Mouse (Mus musculus) gonadal fat pad, adult 2 months (tissue): ENCODE results near the gene Arntl. TPM values are rescaled to one million over a fixed set of nuclear protein-coding genes. Genes with fewer than 3 reads are reported as not detected.
A peak's percentile ranks its signal among the peaks of the same experiment; 100 is the strongest.

ENCODE experiments used
- DNase-seq: peaks from one replicate; pipeline ENCODE4 v3.0.0-alpha.2; 2012; ENCODE audit warnings: low read depth
- polyA plus RNA-seq: library from polyadenylated mRNA; depleted of rRNA; stranded (reverse); fragments of >200 nt; gene quantifications from 2 replicates; pipeline ENCODE4 v1.2.3, GENCODE M21; 2012; rRNA removed

The Arntl gene
- polyA plus RNA-seq, result 10.3 and 11.0 TPM in 2 replicates

- DNase-seq, result peak; percentile 98
Observed at GRCm38 (mm10) chr7:113206644-113207470, at the start of gene Arntl. Gene Arntl (plus strand): TSS chr7:113207465.

GRCm38 (mm10) chr7:113161077-113161698, 46.1 kb upstream of the Arntl start:
- DNase-seq, result no peak

GRCm38 (mm10) chr7:113164719-113165118, 42.5 kb upstream of the Arntl start:
- DNase-seq, result no peak

- DNase-seq, result no peak
Observed at GRCm38 (mm10) chr7:113167092-113167491, 40.2 kb upstream of the Arntl start.

- DNase-seq, result no peak
Observed at GRCm38 (mm10) chr7:113168609-113169008, 38.7 kb upstream of the Arntl start.

GRCm38 (mm10) chr7:113172425-113172824, 34.8 kb upstream of the Arntl start:
- DNase-seq, result no peak

- DNase-seq, result no peak
Observed at GRCm38 (mm10) chr7:113175481-113175880, 31.8 kb upstream of the Arntl start.

- DNase-seq, result no peak
Observed at GRCm38 (mm10) chr7:113178073-113178472, 29.2 kb upstream of the Arntl start.

GRCm38 (mm10) chr7:113183787-113184186, 23.5 kb upstream of the Arntl start:
- DNase-seq, result no peak

GRCm38 (mm10) chr7:113185056-113185455, 22.2 kb upstream of the Arntl start:
- DNase-seq, result no peak

- no peak for DNase-seq
Observed at GRCm38 (mm10) chr7:113186041-113186800, 21.0 kb upstream of the Arntl start.

- DNase-seq, result no peak
Observed at GRCm38 (mm10) chr7:113188091-113188490, 19.2 kb upstream of the Arntl start.

GRCm38 (mm10) chr7:113188566-113188965, 18.7 kb upstream of the Arntl start:
- no peak for DNase-seq

GRCm38 (mm10) chr7:113191787-113192186, 15.5 kb upstream of the Arntl start:
- DNase-seq, result no peak

- no peak for DNase-seq
Observed at GRCm38 (mm10) chr7:113192714-113193365, 14.4 kb upstream of the Arntl start.

GRCm38 (mm10) chr7:113193872-113194271, 13.4 kb upstream of the Arntl start:
- no peak for DNase-seq

- peak; percentile 75 for DNase-seq
Observed at GRCm38 (mm10) chr7:113195271-113195670, 12.0 kb upstream of the Arntl start.

GRCm38 (mm10) chr7:113196171-113196570, 11.1 kb upstream of the Arntl start:
- DNase-seq, result peak; percentile 83

GRCm38 (mm10) chr7:113197161-113197775, 10.0 kb upstream of the Arntl start:
- DNase-seq, result no peak

- DNase-seq, result no peak
Observed at GRCm38 (mm10) chr7:113201584-113201983, 5.7 kb upstream of the Arntl start.
